Mouse (Mus musculus) kidney, embryonic 14.5 days (tissue): Measurements from ENCODE around the gene Sult2b1. TPM values are rescaled to one million over a fixed set of nuclear protein-coding genes. Genes with fewer than 3 reads are reported as not detected.

Experiments
- ATAC-seq: fragments of 200-750 bp; cut with Nextera tagmentation; 2 replicates; pipeline ENCODE4 v1.8.0; 2017; ENCODE audit warnings: moderate number of reproducible peaks, mild to moderate bottlenecking, moderate TSS enrichment, moderate library complexity; ENCODE audit not compliant: low FRiP score, low TSS enrichment
- H3K27ac ChIP-seq: fragments of 300-500 bp; sonication (generic); 2 replicates; pipeline ENCODE4 v1.5.1; 2014; ENCODE audit warnings: low read depth, mild to moderate bottlenecking, low read length, moderate library complexity, mixed read lengths
- H3K27me3 ChIP-seq: fragments of 300-500 bp; sonication (generic); 2 replicates; pipeline ENCODE4 v1.6.1; 2014; ENCODE audit warnings: mild to moderate bottlenecking, low read length; ENCODE audit not compliant: control insufficient read depth, insufficient read depth
- H3K36me3 ChIP-seq: fragments of 300-500 bp; sonication (generic); 2 replicates; pipeline ENCODE4 v1.6.1; 2014; ENCODE audit warnings: low read length, mixed read lengths; ENCODE audit not compliant: control insufficient read depth, insufficient read depth
- H3K4me1 ChIP-seq: fragments of 300-500 bp; sonication (generic); 2 replicates; pipeline ENCODE4 v1.6.1; 2014; ENCODE audit warnings: low read length, mixed read lengths; ENCODE audit not compliant: control insufficient read depth, insufficient read depth
- H3K4me2 ChIP-seq: fragments of 300-500 bp; sonication (generic); replicated peaks from 2 replicates; pipeline ENCODE4 v1.6.1; 2014; ENCODE audit warnings: low read depth, mild to moderate bottlenecking, low read length
- H3K4me3 ChIP-seq: fragments of 300-500 bp; sonication (generic); 2 replicates; pipeline ENCODE4 v1.5.1; 2014; ENCODE audit warnings: mild to moderate bottlenecking, low read length
- H3K9ac ChIP-seq: fragments of 300-500 bp; sonication (generic); 2 replicates; pipeline ENCODE4 v1.6.1; 2014; ENCODE audit warnings: low read depth, mild to moderate bottlenecking, low read length, moderate library complexity
- H3K9me3 ChIP-seq: fragments of 300-500 bp; sonication (generic); 2 replicates; pipeline ENCODE4 v1.6.1; 2016; ENCODE audit warnings: low read length; ENCODE audit not compliant: control insufficient read depth
- WGBS: fragments of 180-500 bp; shearing (Covaris S2); extraction: QIAGEN DNeasy Blood & Tissue Kit; methylation state at CpG from one replicate; pipeline ENCODE4 v1.1.7; 2014; 5-methylcytosine and 5-hydroxymethylcytosine counted together
- polyA plus RNA-seq: library from polyadenylated mRNA; unstranded; fragments of >200 nt; fragmentation: Nextera tagmentation; extraction: Ambion mirVana; gene quantifications from 2 replicates; pipeline ENCODE4 v1.2.1, GENCODE M21; 2014

The Sult2b1 gene
- polyA plus RNA-seq, 1 experiment from 2014 or later, result 3.2 TPM

- Histone ChIP-seq H3K27me3 (no peaks in the 10 kb centered on the region), H3K4me2 (no peak within 1 kb of the TSS), H3K4me3 (no peak within 1 kb of the TSS), H3K27ac (no peak within 1 kb of the TSS), H3K36me3 (no peaks in the 10 kb centered on the region), H3K4me1 (peaks cover 18% of the 10 kb centered on the region), H3K9me3 (no peaks in the 10 kb centered on the region), H3K9ac (0 out of 2 replicates have a peak within 1 kb of the TSS, but pooled peaks have one; percentile 50)
- ATAC-seq, result no peak
- 64% methylated on average over 7 of the region's 7 CpGs for WGBS
These were observed 100.9 kb downstream of the Sult2b1 start, which contains the start of gene Ntn5 for GRCm38 (mm10) chr7:45683396-45684050. Ntn5 (plus strand) TSS chr7:45684022.

- Histone ChIP-seq H3K27ac (peak overlapping the region; percentile 59), H3K4me2 (peak overlapping the region; percentile 33; the same call in 1 of the 2 replicates), H3K4me3 (peak overlapping the region; percentile 14; the same call in 1 of the 2 replicates), H3K4me1 (peaks cover 18% of the 10 kb centered on the region), H3K9me3 (no peaks in the 10 kb centered on the region), H3K36me3 (no peaks in the 10 kb centered on the region), H3K27me3 (no peaks in the 10 kb centered on the region), H3K9ac (peak overlapping the region; percentile 50; the same call in 1 of the 2 replicates)
- peak; percentile 60 for ATAC-seq
- WGBS, result 32% methylated on average over 14 of the region's 14 CpGs
These were observed 102.0 kb downstream of the Sult2b1 start for GRCm38 (mm10) chr7:45682144-45683126.

GRCm38 (mm10) chr7:45681046-45681736, 103.3 kb downstream of the Sult2b1 start:
- no peak for ATAC-seq
- H3K4me1 ChIP-seq, result peaks cover 13% of the 10 kb centered on the region
- H3K4me3 ChIP-seq, result no peak overlapping the region
- WGBS, result 81% methylated on average over 8 of the region's 8 CpGs
- no peaks in the 10 kb centered on the region for H3K36me3 ChIP-seq
- H3K9me3 ChIP-seq, result no peaks in the 10 kb centered on the region
- no peak overlapping the region for H3K27ac ChIP-seq
- no peak overlapping the region for H3K4me2 ChIP-seq
- H3K9ac ChIP-seq, result no peak overlapping the region; the same call in 1 of the 2 replicates
- no peaks in the 10 kb centered on the region for H3K27me3 ChIP-seq

Other genes starting within 250 kb of the Sult2b1 start
- gene Hsd17b14, start 229.8 kb downstream of the Sult2b1 start, polyA plus RNA-seq, result 12.8 and 13.5 TPM in 2 replicates
- 61.1 and 73.7 TPM in 2 replicates for gene Bcat2, start 214.5 kb downstream of the Sult2b1 start, polyA plus RNA-seq
- not detected in 2 replicates for gene Fgf21, start 169.2 kb downstream of the Sult2b1 start, polyA plus RNA-seq
- gene Fut1, start 167.4 kb downstream of the Sult2b1 start, polyA plus RNA-seq, result 0.14 TPM in 2 replicates
- 0.11 and 0.23 TPM in 2 replicates for gene Izumo1, start 162.9 kb downstream of the Sult2b1 start, polyA plus RNA-seq
- gene Rasip1, start 157.2 kb downstream of the Sult2b1 start, polyA plus RNA-seq, result 12.1 and 18.7 TPM in 2 replicates
- gene Mamstr, start 144.7 kb downstream of the Sult2b1 start, polyA plus RNA-seq, result 3.6 and 5.0 TPM in 2 replicates
- gene Fut2, start 118.3 kb downstream of the Sult2b1 start, polyA plus RNA-seq, result 0.26 and 0.31 TPM in 2 replicates
- gene Ntn5, start 100.6 kb downstream of the Sult2b1 start, polyA plus RNA-seq, result 0.20 and 0.27 TPM in 2 replicates
- 0.17 and 0.28 TPM in 2 replicates for gene Sec1, start 90.3 kb downstream of the Sult2b1 start, polyA plus RNA-seq
- 6.9 and 11.9 TPM in 2 replicates for gene Car11, start 84.8 kb downstream of the Sult2b1 start, polyA plus RNA-seq
- gene Dbp, start 79.6 kb downstream of the Sult2b1 start, polyA plus RNA-seq, result 6.6 and 7.7 TPM in 2 replicates
- gene Rpl18, start 69.2 kb downstream of the Sult2b1 start, polyA plus RNA-seq, result 1,328 and 1,679 TPM in 2 replicates
- 16.8 and 23.9 TPM in 2 replicates for gene Sphk2, start 66.7 kb downstream of the Sult2b1 start, polyA plus RNA-seq
- gene Fam83e, start 63.5 kb downstream of the Sult2b1 start, polyA plus RNA-seq, result 1.2 and 2.1 TPM in 2 replicates
- gene Spaca4, start 58.9 kb downstream of the Sult2b1 start, polyA plus RNA-seq, result 0.29 TPM in 1 of 2 replicates, not detected in the other
- gene Lmtk3, start 931 bp downstream of the Sult2b1 start, polyA plus RNA-seq, result 2.8 and 4.2 TPM in 2 replicates
- gene Cyth2, start 29.9 kb upstream of the Sult2b1 start, polyA plus RNA-seq, result 109 and 111 TPM in 2 replicates
- gene Kcnj14, start 40.1 kb upstream of the Sult2b1 start, polyA plus RNA-seq, result 1.2 and 1.3 TPM in 2 replicates
- 69.5 and 93.5 TPM in 2 replicates for gene Grwd1, start 46.3 kb upstream of the Sult2b1 start, polyA plus RNA-seq
- 145 and 184 TPM in 2 replicates for gene Kdelr1, start 88.1 kb upstream of the Sult2b1 start, polyA plus RNA-seq
- gene Grin2d, start 93.7 kb upstream of the Sult2b1 start, polyA plus RNA-seq, result 0.28 and 0.37 TPM in 2 replicates
- gene Syngr4, start 112.0 kb upstream of the Sult2b1 start, polyA plus RNA-seq, result 0.90 and 2.1 TPM in 2 replicates
- 4.5 and 5.0 TPM in 2 replicates for gene Tmem143, start 112.3 kb upstream of the Sult2b1 start, polyA plus RNA-seq
- gene Emp3, start 136.7 kb upstream of the Sult2b1 start, polyA plus RNA-seq, result 171 and 182 TPM in 2 replicates
- 8.0 and 10.0 TPM in 2 replicates for gene Ccdc114, start 139.4 kb upstream of the Sult2b1 start, polyA plus RNA-seq
- gene Abcc6, start 245.6 kb upstream of the Sult2b1 start, polyA plus RNA-seq, result 0.04 and 0.53 TPM in 2 replicates
- gene Nomo1, start 249.0 kb upstream of the Sult2b1 start, polyA plus RNA-seq, result 23.7 and 24.5 TPM in 2 replicates